Mouse (Mus musculus): Measurements from ENCODE around the gene Ptprk.

Gene Ptprk

GRCm38 (mm10) chr10:28184675-28185074 lies 110.1 kb downstream of the Ptprk start:
- no peak for DNase-seq (ENCODE audit: extremely low read depth, low read depth)

GRCm38 (mm10) chr10:28185326-28185725 lies 110.7 kb downstream of the Ptprk start:
- no peak for DNase-seq (ENCODE audit: extremely low read depth, low read depth)

- DNase-seq (ENCODE audit: extremely low read depth, low read depth) = no peak
These were observed 111.6 kb downstream of the Ptprk start for GRCm38 (mm10) chr10:28186018-28186800.

- DNase-seq (ENCODE audit: extremely low read depth, low read depth) = no peak
These were observed 116.8 kb downstream of the Ptprk start for GRCm38 (mm10) chr10:28191440-28191839.

DNA sequence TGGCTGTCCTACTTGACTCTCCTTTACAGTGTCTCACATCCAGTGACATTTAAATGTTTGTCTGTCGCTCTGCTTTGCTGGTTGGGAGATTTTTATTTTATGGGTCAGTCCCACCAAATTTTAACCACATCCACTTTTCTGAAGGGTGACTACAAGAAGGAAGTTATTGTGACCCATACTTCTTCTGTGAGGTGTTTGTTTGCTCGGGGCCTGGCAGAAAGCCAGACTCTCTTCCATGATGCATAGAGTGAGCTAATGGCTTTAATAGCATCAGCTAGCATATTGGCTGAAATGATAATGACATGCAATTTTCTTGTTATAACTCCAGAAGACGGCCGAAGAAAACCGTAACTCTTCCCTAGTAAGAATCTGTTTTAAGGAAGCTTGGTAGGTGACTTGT lies 119.0 kb downstream of the Ptprk start:
- no peak for DNase-seq (ENCODE audit: extremely low read depth, low read depth)

DNA sequence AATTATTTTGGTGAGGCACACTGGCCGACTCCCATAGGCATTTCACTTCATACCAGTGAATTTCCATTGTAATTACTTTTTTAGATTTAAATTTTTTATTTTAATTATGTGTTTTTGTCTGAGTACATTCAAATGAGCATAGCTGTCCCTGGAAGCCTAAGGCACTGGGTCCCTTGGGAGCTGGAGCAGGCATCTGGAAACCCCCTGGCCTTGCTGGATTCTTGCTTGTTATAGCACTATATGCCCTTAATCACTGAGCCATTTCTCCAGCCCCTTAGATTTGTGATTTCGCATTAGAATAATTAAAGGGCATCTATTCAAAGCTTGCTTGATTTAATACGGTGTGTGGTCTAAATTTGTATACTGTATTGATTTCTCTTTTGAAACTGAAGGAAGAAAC lies 126.0 kb downstream of the Ptprk start:
- DNase-seq (ENCODE audit: extremely low read depth, low read depth) = no peak

DNA sequence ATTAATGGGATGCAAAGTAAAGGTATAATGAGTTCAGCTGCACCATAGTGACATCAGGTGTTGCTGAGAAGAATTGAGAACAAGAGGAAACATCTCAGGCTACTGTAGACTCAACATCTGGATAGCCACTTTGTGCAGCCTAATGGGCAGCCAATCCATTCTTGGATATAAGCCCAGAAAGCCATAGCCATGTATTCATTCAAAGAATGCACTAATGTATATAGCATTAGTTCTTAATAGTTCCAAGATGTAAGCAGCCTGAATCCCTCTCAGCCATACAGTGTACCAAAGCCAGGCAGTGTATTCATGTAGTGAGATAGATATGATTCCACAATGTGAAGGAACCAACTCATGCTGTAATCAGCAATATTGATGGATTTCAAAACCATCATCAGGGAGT lies 134.8 kb downstream of the Ptprk start:
- no peak for DNase-seq (ENCODE audit: extremely low read depth, low read depth)

DNA sequence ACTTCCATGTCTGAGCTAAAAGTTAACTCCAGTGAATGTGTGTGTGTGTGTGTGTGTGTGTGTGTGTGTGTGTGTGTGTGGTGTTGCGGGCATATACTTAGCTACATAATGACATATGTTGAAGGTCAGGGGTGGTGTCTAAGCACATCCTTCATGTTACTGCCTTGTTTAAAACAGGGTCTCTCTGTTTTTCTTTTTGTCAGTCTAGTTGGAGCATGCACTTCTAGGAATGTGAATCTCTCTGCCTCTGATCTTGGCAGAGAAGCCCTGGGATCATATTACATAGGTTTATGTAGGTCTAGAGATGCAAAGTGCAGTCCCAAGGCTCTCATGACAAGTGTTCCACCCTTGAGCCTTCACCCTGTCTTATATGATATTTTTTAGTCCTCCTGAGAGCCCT lies 137.5 kb downstream of the Ptprk start:
- no peak for DNase-seq (ENCODE audit: extremely low read depth, low read depth)

GRCm38 (mm10) chr10:28215153-28215552 lies 140.5 kb downstream of the Ptprk start:
- DNase-seq (ENCODE audit: extremely low read depth, low read depth) = no peak

GRCm38 (mm10) chr10:28223602-28224001 lies 149.0 kb downstream of the Ptprk start:
- DNase-seq (ENCODE audit: extremely low read depth, low read depth) = no peak

DNA sequence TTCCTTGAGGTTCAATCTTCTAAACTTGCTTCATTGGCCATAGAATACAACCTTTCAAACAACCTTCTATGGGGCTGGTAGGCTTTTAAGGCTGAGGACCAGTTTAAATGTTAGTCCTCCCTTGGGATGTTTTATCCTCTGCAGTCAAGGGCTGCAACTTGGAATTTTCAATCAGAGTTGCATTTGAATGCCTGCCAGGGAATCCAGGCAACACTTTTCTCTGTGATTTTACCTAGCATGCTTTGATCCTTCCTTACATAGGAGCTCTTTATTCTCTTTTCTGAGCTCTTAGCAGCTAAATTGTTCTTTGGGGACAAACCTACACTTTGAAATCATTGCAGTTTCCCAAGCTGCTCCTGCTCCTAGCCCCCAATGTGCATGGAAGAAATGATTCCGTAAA lies 149.8 kb downstream of the Ptprk start:
- no peak for DNase-seq (ENCODE audit: extremely low read depth, low read depth)

GRCm38 (mm10) chr10:28225536-28226075 lies 151.0 kb downstream of the Ptprk start:
- no peak for DNase-seq (ENCODE audit: extremely low read depth, low read depth)

DNA sequence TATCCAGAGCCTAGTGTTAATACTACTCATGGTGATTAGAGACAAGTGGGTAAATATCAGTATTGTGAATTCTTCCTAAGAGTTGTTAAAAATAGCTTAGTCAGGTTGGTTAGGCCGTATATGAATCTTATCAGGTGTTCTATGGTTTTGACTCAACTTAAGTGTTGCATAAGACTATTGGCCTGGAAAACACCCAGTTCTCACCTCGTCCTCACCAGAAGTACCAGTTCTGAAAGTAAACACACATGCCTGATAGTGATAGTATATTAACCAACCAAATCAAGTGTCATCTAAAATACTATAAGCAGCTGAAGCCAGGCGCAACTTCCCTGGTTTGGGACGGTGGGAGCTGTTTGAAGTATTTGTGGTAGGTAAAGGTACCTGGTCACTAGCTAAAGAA lies 153.1 kb downstream of the Ptprk start:
- no peak for DNase-seq (ENCODE audit: extremely low read depth, low read depth)

- DNase-seq (ENCODE audit: extremely low read depth, low read depth) = no peak
These were observed 153.6 kb downstream of the Ptprk start for GRCm38 (mm10) chr10:28228208-28228607.

- no peak for DNase-seq (ENCODE audit: extremely low read depth, low read depth)
These were observed 157.9 kb downstream of the Ptprk start for GRCm38 (mm10) chr10:28232273-28233167.

DNA sequence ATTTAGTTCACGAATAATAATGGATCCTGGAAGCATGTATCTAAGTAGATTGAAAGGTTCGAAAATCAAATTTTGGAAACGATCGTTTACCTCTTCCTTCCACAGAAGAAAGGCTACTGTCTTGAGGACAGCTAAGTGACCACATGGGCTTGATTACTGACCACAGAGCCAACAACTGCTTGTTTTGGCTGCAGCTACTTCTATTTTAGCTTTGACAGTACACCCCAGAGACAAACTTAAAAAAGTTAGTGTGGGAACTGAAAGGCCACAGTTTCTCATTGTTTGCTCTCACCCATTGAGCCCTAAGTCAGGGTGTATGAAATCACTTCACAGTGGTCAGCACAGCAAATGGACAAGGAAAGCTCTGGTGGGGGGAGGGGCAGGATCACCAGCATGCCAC lies 174.4 kb downstream of the Ptprk start:
- DNase-seq (ENCODE audit: extremely low read depth, low read depth) = no peak

- DNase-seq (ENCODE audit: extremely low read depth, low read depth) = no peak
These were observed 176.8 kb downstream of the Ptprk start for GRCm38 (mm10) chr10:28251385-28251784.

- DNase-seq (ENCODE audit: extremely low read depth, low read depth) = no peak
These were observed 186.0 kb downstream of the Ptprk start for GRCm38 (mm10) chr10:28260651-28261050.

DNA sequence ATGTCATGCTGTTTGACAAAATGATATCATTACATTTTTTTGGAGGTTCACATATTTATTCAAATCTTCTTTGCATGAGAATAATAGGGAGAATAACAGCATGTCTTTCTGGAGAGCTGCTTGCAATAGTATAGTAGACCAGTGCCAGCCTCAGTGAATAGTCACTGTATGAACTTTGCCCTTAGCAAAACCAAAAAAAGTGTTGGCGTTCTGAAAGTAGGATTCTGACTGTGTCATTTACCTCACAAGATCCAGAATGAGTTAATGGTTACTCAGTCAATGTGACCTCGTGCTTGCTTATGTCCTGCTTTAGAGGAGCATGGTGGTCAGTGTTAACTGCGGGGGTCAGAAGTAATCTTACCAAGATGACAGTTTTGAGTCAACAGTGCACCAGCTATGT lies 187.5 kb downstream of the Ptprk start:
- DNase-seq (ENCODE audit: extremely low read depth, low read depth) = no peak

GRCm38 (mm10) chr10:28263546-28263945 lies 188.9 kb downstream of the Ptprk start:
- DNase-seq (ENCODE audit: extremely low read depth, low read depth) = no peak

- DNase-seq (ENCODE audit: extremely low read depth, low read depth) = no peak
These were observed 195.7 kb downstream of the Ptprk start for GRCm38 (mm10) chr10:28270273-28270672.
